Mouse (Mus musculus) liver, embryonic 16.5 days (tissue): ENCODE measurements around the gene Naa38. TPM values are rescaled to one million over a fixed set of nuclear protein-coding genes. Genes with fewer than 3 reads are reported as not detected.

Experiments
- ATAC-seq: fragments of 200-750 bp; cut with Nextera tagmentation; 2 replicates; pipeline ENCODE4 v1.8.0; 2017; ENCODE audit warnings: low read depth, mild to moderate bottlenecking, moderate number of reproducible peaks, moderate library complexity
- H3K27ac ChIP-seq: fragments of 300-500 bp; sonication (generic); 2 replicates; pipeline ENCODE4 v1.5.1; 2014; ENCODE audit warnings: mild to moderate bottlenecking, low read length
- H3K27me3 ChIP-seq: fragments of 300-500 bp; sonication (generic); 2 replicates; pipeline ENCODE4 v1.6.1; 2014; ENCODE audit warnings: low read depth, low read length, mixed read lengths; ENCODE audit not compliant: control insufficient read depth, insufficient read depth
- H3K36me3 ChIP-seq: fragments of 300-500 bp; sonication (generic); 2 replicates; pipeline ENCODE4 v1.6.1; 2014; ENCODE audit warnings: mild to moderate bottlenecking; ENCODE audit not compliant: control insufficient read depth, insufficient read depth
- H3K4me1 ChIP-seq: fragments of 300-500 bp; sonication (generic); 2 replicates; pipeline ENCODE4 v1.6.1; 2014; ENCODE audit warnings: low read depth, low read length, mixed read lengths; ENCODE audit not compliant: control insufficient read depth
- H3K4me2 ChIP-seq: fragments of 300-500 bp; sonication (generic); 2 replicates; pipeline ENCODE4 v1.6.1; 2014; ENCODE audit warnings: low read depth, low read length, mixed read lengths
- H3K4me3 ChIP-seq: fragments of 300-500 bp; sonication (generic); 2 replicates; pipeline ENCODE4 v1.5.1; 2014; ENCODE audit warnings: low read depth, mild to moderate bottlenecking, low read length
- H3K9ac ChIP-seq: fragments of 300-500 bp; sonication (generic); 2 replicates; pipeline ENCODE4 v1.6.1; 2014; ENCODE audit warnings: low read depth, low read length
- H3K9me3 ChIP-seq: fragments of 300-500 bp; sonication (generic); replicated peaks from 2 replicates; pipeline ENCODE4 v1.6.1; 2016; ENCODE audit warnings: low read length; ENCODE audit not compliant: control insufficient read depth
- WGBS: fragments of 180-500 bp; shearing (Covaris S2); extraction: QIAGEN DNeasy Blood & Tissue Kit; methylation state at CpG from one replicate; pipeline ENCODE4 v1.1.7; 2014; ENCODE audit not compliant: insufficient replicate concordance; 5-methylcytosine and 5-hydroxymethylcytosine counted together
- polyA plus RNA-seq: library from polyadenylated mRNA; unstranded; fragments of >200 nt; fragmentation: Nextera tagmentation; extraction: Ambion mirVana; gene quantifications from 2 replicates; pipeline ENCODE4 v1.2.1, GENCODE M21; 2015

Naa38 gene
- polyA plus RNA-seq, 1 experiment from 2014 or later, result 73.4 TPM

- H3K4me1 ChIP-seq, result peaks cover 13% of the 10 kb centered on the region
- H3K9ac ChIP-seq, result no peak overlapping the region
- peaks cover 19% of the 10 kb centered on the region for H3K36me3 ChIP-seq
- 86% methylated on average over 38 of the region's 38 CpGs for WGBS
- no peaks in the 10 kb centered on the region for H3K27me3 ChIP-seq
- H3K4me3 ChIP-seq, result no peak overlapping the region
- no peak for ATAC-seq
- H3K9me3 ChIP-seq, result no peaks in the 10 kb centered on the region
- no peak overlapping the region for H3K4me2 ChIP-seq
- no peak overlapping the region for H3K27ac ChIP-seq
Observed at GRCm38 (mm10) chr11:69403691-69404594, 8.7 kb downstream of the Naa38 start.

DNA sequence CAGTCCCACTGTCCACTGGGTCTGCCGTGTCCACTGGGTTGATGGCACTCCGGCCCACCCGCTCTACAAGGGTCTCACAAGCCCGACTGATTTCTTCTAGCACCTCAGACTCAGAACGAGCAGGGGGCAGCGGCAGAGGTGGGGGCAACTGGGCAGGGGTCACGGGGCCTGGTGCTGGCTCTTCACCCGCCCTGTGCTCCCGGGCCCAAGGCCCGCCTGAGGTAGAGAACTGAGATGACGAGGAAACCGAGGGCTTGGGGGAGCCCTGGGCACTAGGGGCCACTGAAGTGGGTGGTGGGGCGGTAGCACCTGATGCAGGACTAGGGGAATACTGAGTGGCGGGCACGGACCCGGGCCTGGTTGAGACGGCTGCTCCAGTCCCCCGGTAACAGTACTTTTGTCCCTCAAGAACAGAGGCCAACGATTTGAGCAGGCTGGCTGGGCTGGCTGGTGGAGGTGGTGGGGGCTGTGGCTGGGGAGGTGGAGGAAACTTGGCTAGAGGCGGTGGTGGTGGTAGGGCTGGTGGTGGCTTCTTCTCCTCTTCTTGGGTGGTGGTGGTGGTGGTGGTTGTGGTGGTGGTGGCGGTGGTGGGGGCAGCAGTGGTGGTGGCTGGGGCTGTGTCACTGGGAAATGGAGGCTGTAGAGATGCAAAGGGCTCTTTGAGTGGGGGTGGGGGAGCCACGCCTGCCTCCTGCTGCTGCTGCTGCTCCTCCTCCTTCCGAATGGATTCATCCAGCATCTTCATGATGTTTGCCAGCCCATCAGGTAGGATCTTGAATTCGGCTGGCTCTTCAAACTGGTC is 9.5 kb downstream of the Naa38 start:
- Histone ChIP-seq H3K4me3 (no peak overlapping the region), H3K27me3 (no peaks in the 10 kb centered on the region), H3K9ac (no peak overlapping the region), H3K36me3 (peaks cover 19% of the 10 kb centered on the region), H3K4me2 (no peak overlapping the region), H3K27ac (no peak overlapping the region), H3K9me3 (no peaks in the 10 kb centered on the region), H3K4me1 (peaks cover 19% of the 10 kb centered on the region)
- no peak for ATAC-seq
- WGBS, result 78% methylated on average over 24 of the region's 24 CpGs

DNA sequence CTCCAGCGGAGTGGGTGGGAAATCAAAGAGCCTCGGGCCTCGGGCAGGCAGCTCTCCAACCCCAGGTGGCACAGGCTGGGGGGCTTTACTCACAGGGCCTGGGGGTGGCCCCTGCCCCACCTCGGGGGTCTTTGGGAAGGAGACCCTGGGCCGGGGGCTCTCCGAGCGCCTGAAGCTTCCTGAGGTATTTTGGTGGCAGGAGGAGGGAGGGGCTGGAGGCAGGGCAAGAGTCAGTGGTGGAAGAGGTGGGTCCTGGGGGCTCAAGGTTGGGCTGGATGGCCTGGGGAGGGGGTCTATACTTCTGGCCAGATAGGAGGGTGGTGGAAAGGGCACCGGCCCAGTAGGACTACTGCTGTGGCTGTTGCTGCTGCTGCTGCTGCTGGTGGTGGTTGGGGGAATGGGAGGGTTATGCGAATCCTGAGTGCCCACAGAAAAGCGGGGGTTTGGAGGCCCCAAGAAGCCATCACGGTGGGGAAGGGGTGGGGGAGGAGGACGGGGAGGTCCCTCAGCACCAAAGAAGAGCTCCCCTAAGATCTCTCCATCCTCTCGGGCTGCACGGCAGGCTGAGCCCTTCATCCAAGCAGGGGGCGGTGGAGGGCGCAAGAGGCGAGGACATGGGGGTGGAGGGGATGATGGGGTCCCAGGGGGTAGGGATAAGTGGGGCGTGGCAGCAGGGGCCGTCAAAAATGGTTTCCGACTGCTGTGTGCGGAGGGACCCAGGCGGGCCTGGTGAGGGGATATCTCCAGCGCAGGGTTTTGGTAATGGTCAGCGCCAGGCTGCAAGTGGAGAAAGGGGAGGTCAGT is 10.3 kb downstream of the Naa38 start:
- 82% methylated on average over 24 of the region's 24 CpGs for WGBS
- no peak overlapping the region for H3K9ac ChIP-seq

DNA sequence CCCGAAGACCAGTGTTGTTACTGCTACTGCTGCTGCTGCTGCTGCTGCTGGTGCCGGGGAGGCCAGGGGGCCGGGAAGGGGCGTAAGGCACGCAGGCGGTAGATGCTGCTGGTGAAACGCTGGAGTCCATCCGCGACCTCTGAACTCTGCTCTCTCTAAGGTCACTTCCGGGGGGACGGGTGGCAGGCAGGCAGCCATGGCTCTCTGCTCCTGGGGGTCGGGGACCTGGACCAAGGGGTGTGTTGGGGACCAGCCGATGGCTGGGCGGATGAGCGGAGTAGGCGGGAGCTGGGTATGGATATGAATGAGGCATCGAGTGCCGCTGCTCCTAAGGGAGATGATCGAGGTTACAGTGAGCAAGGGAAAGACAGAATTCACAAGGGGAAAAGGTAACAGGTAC is 11.0 kb downstream of the Naa38 start:
- Histone ChIP-seq H3K9ac (no peak overlapping the region), H3K4me2 (no peak overlapping the region), H3K9me3 (no peaks in the 10 kb centered on the region), H3K36me3 (peaks cover 13% of the 10 kb centered on the region), H3K4me1 (peaks cover 29% of the 10 kb centered on the region), H3K27me3 (no peaks in the 10 kb centered on the region), H3K27ac (no peak overlapping the region), H3K4me3 (no peak overlapping the region)
- ATAC-seq, result no peak
- 86% methylated on average over 19 of the region's 19 CpGs for WGBS

More for the DNA sequence above, 10.3 kb downstream of the Naa38 start:
- ATAC-seq, result no peak
- peaks cover 16% of the 10 kb centered on the region for H3K36me3 ChIP-seq
- peaks cover 27% of the 10 kb centered on the region for H3K4me1 ChIP-seq
- no peak overlapping the region for H3K27ac ChIP-seq
- no peak overlapping the region for H3K4me3 ChIP-seq
- H3K27me3 ChIP-seq, result no peaks in the 10 kb centered on the region
- H3K4me2 ChIP-seq, result no peak overlapping the region
- H3K9me3 ChIP-seq, result no peaks in the 10 kb centered on the region

GRCm38 (mm10) chr11:69406867-69407723 is 11.8 kb downstream of the Naa38 start:
- Histone ChIP-seq H3K9ac (no peak overlapping the region), H3K36me3 (peaks cover 13% of the 10 kb centered on the region), H3K27ac (no peak overlapping the region), H3K4me2 (no peak overlapping the region), H3K4me3 (no peak overlapping the region), H3K4me1 (peaks cover 31% of the 10 kb centered on the region), H3K9me3 (no peaks in the 10 kb centered on the region), H3K27me3 (no peaks in the 10 kb centered on the region)
- no peak for ATAC-seq
- WGBS, result 79% methylated on average over 16 of the region's 16 CpGs

DNA sequence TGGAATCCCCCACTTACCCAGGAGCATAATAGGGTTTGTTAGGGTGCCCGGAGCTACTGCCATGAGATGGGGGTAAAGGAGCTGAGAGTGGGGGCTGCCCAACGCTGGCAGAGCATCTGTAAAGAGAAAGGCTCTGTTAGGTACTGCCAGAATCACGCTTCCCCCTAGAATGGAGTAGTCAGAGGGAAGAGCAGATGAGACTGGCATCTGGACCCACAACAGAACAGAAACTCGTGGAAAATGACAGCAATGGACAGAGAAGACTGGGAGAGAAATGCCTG is 12.4 kb downstream of the Naa38 start:
- no peaks in the 10 kb centered on the region for H3K27me3 ChIP-seq
- no peak overlapping the region for H3K27ac ChIP-seq
- H3K36me3 ChIP-seq, result peaks cover 13% of the 10 kb centered on the region
- H3K9me3 ChIP-seq, result no peaks in the 10 kb centered on the region
- H3K9ac ChIP-seq, result no peak overlapping the region
- H3K4me2 ChIP-seq, result no peak overlapping the region
- ATAC-seq, result no peak
- 71% methylated on average over 4 of the region's 4 CpGs for WGBS
- no peak overlapping the region for H3K4me3 ChIP-seq
- H3K4me1 ChIP-seq, result peaks cover 37% of the 10 kb centered on the region

- H3K27me3 ChIP-seq, result no peaks in the 10 kb centered on the region
- H3K9ac ChIP-seq, result peak overlapping the region; percentile 75
- WGBS, result under 1% methylated on average over 33 of the region's 33 CpGs
- peak overlapping the region; percentile 86 for H3K4me3 ChIP-seq
- H3K9me3 ChIP-seq, result no peaks in the 10 kb centered on the region
- H3K36me3 ChIP-seq, result peaks cover 10% of the 10 kb centered on the region
- H3K4me2 ChIP-seq, result peak overlapping the region; percentile 100
- peak; percentile 85 for ATAC-seq
- H3K4me1 ChIP-seq, result peaks cover 46% of the 10 kb centered on the region
- H3K27ac ChIP-seq, result peak overlapping the region; percentile 90
Observed at GRCm38 (mm10) chr11:69408541-69409377, 13.5 kb downstream of the Naa38 start.
